In genomic region chr7:122380336-122381130, GRCm38 (mm10) we compare ENCODE assay signal across 26 mouse cellular contexts.
A peak's percentile ranks its signal among the peaks of the same experiment; 100 is the strongest.
DNase-seq lines count a peak whose midpoint lies in the region; ATAC-seq and TF ChIP-seq lines count a peak whose summit lies in the region.
"Had no signal": no experiment of that assay in that cellular context is flagged by ENCODE, and none has a peak within 500 bp of the region (broad histone marks: within the 10 kb centered on the region; RNA-seq: fewer than 3 reads in every experiment).

No protein-coding gene starts in this region.

- DNase-seq in cerebellum, postnatal 4 days (ENCODE audit: low spot score in 2 of 2): no peak
- peak; percentile 53 for DNase-seq in midbrain, embryonic 11.5 days (ENCODE audit: low spot score, missing footprints)
- no peak for DNase-seq in midbrain, embryonic 10.5 days (ENCODE audit: low spot score)
- DNase-seq in cerebellum, adult 9-11 months: peak; percentile 88
- no peak for DNase-seq in hindbrain, embryonic 14.5 days (ENCODE audit: low spot score)
- no peak for DNase-seq in right cerebral cortex, postnatal 4 days
- DNase-seq: adrenal gland, adult 8-10 months; gastrocnemius, postnatal 36 days; heart, postnatal 36 days; kidney, adult 8-10 months; kidney, postnatal 10 days; lung, adult 18-20 months; lung, postnatal 10 days; retina, postnatal 1 day; right cerebral cortex, postnatal 25 days; thymus, postnatal 36 days had no signal

- no peak overlapping the region for H3K9ac ChIP-seq in midbrain, embryonic 11.5 days (ENCODE audit: low read length)
- no peak overlapping the region for H3K9ac ChIP-seq in hindbrain, embryonic 14.5 days
- H3K9ac ChIP-seq: forebrain, embryonic 15.5 days; intestine, embryonic 15.5 days; limb, embryonic 12.5 days; liver, embryonic 12.5 days; midbrain, embryonic 12.5 days; neural tube, embryonic 12.5 days had no signal

- H3K4me1 ChIP-seq in midbrain, embryonic 11.5 days (ENCODE audit: control insufficient read depth, insufficient read depth, low read length): no peaks in the 10 kb centered on the region
- peaks cover 13% of the 10 kb centered on the region for H3K4me1 ChIP-seq in midbrain, embryonic 10.5 days
- peaks cover 7% of the 10 kb centered on the region; the same call in 1 of the 2 replicates for H3K4me1 ChIP-seq in hindbrain, embryonic 14.5 days (replicated peaks; ENCODE audit: control insufficient read depth, insufficient read depth, low read length)
- H3K4me1 ChIP-seq: liver, embryonic 12.5 days; neural tube, embryonic 12.5 days had no signal

- 86% methylated on average over 10 of the region's 10 CpGs for WGBS in midbrain, embryonic 11.5 days
- WGBS in midbrain, embryonic 10.5 days: 92% methylated on average over 10 of the region's 10 CpGs
- 92% methylated on average over 10 of the region's 10 CpGs for WGBS in hindbrain, embryonic 14.5 days

- TF ChIP-seq POLR2A in myocyte (IDR thresholded peaks at IDR 0.05; ENCODE audit: insufficient read length, low read depth): no peak

- H3K79me2 ChIP-seq in myocyte (ENCODE audit: control insufficient read depth, insufficient read depth): no peaks in the 10 kb centered on the region

- H3ac ChIP-seq in myocyte (ENCODE audit: control insufficient read depth, insufficient read length): no peak overlapping the region

- no peak overlapping the region for H3K27ac ChIP-seq in midbrain, embryonic 11.5 days (ENCODE audit: low read depth, low read length)
- H3K27ac ChIP-seq in midbrain, embryonic 10.5 days (replicated peaks): no peak overlapping the region
- H3K27ac ChIP-seq in hindbrain, embryonic 14.5 days: no peak overlapping the region
- H3K27ac ChIP-seq: forebrain, embryonic 15.5 days; intestine, embryonic 15.5 days; limb, embryonic 12.5 days; liver, embryonic 12.5 days; neural tube, embryonic 12.5 days had no signal

- ATAC-seq in cerebellum, adult (ENCODE audit: insufficient number of reproducible peaks, low FRiP score, low TSS enrichment): peak; percentile 75
- no peak for ATAC-seq in midbrain, embryonic 11.5 days (ENCODE audit: low FRiP score)
- ATAC-seq in hindbrain, embryonic 14.5 days (ENCODE audit: low FRiP score): no peak
- ATAC-seq: forebrain, embryonic 15.5 days; hindbrain, embryonic 16.5 days; intestine, embryonic 15.5 days; liver, embryonic 12.5 days; Patski had no signal

- H3K9me3 ChIP-seq in midbrain, embryonic 11.5 days (ENCODE audit: control insufficient read depth, low read length): no peaks in the 10 kb centered on the region
- no peaks in the 10 kb centered on the region for H3K9me3 ChIP-seq in midbrain, embryonic 10.5 days (replicated peaks)
- no peaks in the 10 kb centered on the region for H3K9me3 ChIP-seq in hindbrain, embryonic 14.5 days (ENCODE audit: control insufficient read depth, low read length)
- H3K9me3 ChIP-seq: forebrain, embryonic 15.5 days; intestine, embryonic 15.5 days; limb, embryonic 12.5 days; liver, embryonic 12.5 days; midbrain, embryonic 12.5 days; neural tube, embryonic 12.5 days had no signal

- H3K27me3 ChIP-seq in midbrain, embryonic 11.5 days (ENCODE audit: control insufficient read depth, insufficient read depth, low read length): no peaks in the 10 kb centered on the region
- no peaks in the 10 kb centered on the region for H3K27me3 ChIP-seq in midbrain, embryonic 10.5 days (ENCODE audit: low read depth, poor library complexity, severe bottlenecking)
- no peaks in the 10 kb centered on the region for H3K27me3 ChIP-seq in myocyte (ENCODE audit: control insufficient read depth, insufficient read depth, insufficient read length)
- no peaks in the 10 kb centered on the region for H3K27me3 ChIP-seq in hindbrain, embryonic 14.5 days (ENCODE audit: control insufficient read depth, insufficient read depth, low read length)
- H3K27me3 ChIP-seq: forebrain, embryonic 15.5 days; intestine, embryonic 15.5 days; liver, embryonic 12.5 days; midbrain, embryonic 12.5 days; neural tube, embryonic 12.5 days had no signal

- H3K36me3 ChIP-seq in midbrain, embryonic 11.5 days (ENCODE audit: control insufficient read depth, insufficient read depth, low read length): no peaks in the 10 kb centered on the region
- H3K36me3 ChIP-seq in midbrain, embryonic 10.5 days: no peaks in the 10 kb centered on the region
- no peaks in the 10 kb centered on the region for H3K36me3 ChIP-seq in myocyte (ENCODE audit: control insufficient read depth, insufficient read depth)
- H3K36me3 ChIP-seq in hindbrain, embryonic 14.5 days (replicated peaks; ENCODE audit: control insufficient read depth, insufficient read depth): no peaks in the 10 kb centered on the region
- H3K36me3 ChIP-seq: forebrain, embryonic 15.5 days; intestine, embryonic 15.5 days; limb, embryonic 12.5 days; liver, embryonic 12.5 days; midbrain, embryonic 12.5 days; neural tube, embryonic 12.5 days had no signal

- no peak overlapping the region for H3K4me2 ChIP-seq in midbrain, embryonic 11.5 days
- no peak overlapping the region for H3K4me2 ChIP-seq in myocyte (ENCODE audit: low read depth)
- no peak overlapping the region for H3K4me2 ChIP-seq in hindbrain, embryonic 14.5 days (replicated peaks)
- H3K4me2 ChIP-seq: forebrain, embryonic 15.5 days; intestine, embryonic 15.5 days; limb, embryonic 12.5 days; liver, embryonic 12.5 days; midbrain, embryonic 12.5 days; neural tube, embryonic 12.5 days had no signal

- H3K4me3 ChIP-seq in midbrain, embryonic 11.5 days (ENCODE audit: low read depth, low read length): no peak overlapping the region
- H3K4me3 ChIP-seq in midbrain, embryonic 10.5 days: no peak overlapping the region
- H3K4me3 ChIP-seq in myocyte: no peak overlapping the region
- H3K4me3 ChIP-seq in hindbrain, embryonic 14.5 days (replicated peaks; ENCODE audit: low read length): no peak overlapping the region
- H3K4me3 ChIP-seq: forebrain, embryonic 15.5 days; intestine, embryonic 15.5 days; limb, embryonic 12.5 days; liver, embryonic 12.5 days; midbrain, embryonic 12.5 days; neural tube, embryonic 12.5 days had no signal

TF ChIP-seq in myocyte, 11 proteins besides CTCF, POLR2A, EP300 and RAD21:
- TF ChIP-seq E2F4 (IDR thresholded peaks at IDR 0.05; ENCODE audit: insufficient read depth) (no peak), CEBPB (IDR thresholded peaks at IDR 0.05; ENCODE audit: insufficient read depth, poor library complexity, severe bottlenecking) (peak; percentile 81; the same call in 1 of the 2 replicates)

Comparison
In these comparisons a context has a peak if more than half of its experiments do, and no peak if none do; other contexts are left out.
1. DNase-seq: peak in midbrain, embryonic 11.5 days (single experiment) and cerebellum, adult 9-11 months (single experiment); none in cerebellum, postnatal 4 days (0 of 2), midbrain, embryonic 10.5 days (single experiment), hindbrain, embryonic 14.5 days (single experiment) and right cerebral cortex, postnatal 4 days (single experiment).